Comparison of ENCODE assay signal across 8 mouse cellular contexts in the genomic region with DNA sequence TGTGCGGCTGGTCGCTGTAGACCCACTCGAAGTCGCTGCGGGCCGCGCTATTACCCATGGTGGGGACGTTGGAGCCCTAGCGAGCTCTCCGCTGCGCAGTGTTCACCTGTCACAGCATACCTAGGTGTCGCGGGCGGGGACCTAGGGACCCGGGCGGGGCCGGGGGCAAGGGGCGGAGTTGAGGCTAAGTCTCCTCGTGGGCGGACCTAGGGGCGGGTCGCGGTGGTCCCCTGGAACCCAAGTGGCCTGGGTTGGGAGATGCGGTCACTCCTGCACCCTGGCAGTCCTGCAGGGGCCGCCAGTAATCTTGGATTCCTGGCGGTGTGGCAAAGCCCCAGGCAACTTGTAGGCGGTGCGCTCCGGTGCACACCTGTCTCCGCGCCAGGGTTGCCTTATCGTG. TPM values are rescaled to one million over a fixed set of nuclear protein-coding genes. Genes with fewer than 3 reads are reported as not detected.
DNase-seq lines count a peak whose midpoint lies in the region; ATAC-seq lines count a peak whose summit lies in the region.

A gene (minus strand): TSS at position 131 of the 400 bp plus-strand sequence.

- peaks cover 12 to 14% of the 10 kb centered on the region in 2 experiments for H3K4me1 ChIP-seq in heart, embryonic 14.5 days (ENCODE audit: control insufficient read depth in 2 of 2, insufficient read depth in 2 of 2, low read length in 2 of 2)
- peaks cover 7% of the 10 kb centered on the region; the same call in 1 of the 2 replicates for H3K4me1 ChIP-seq in forebrain, embryonic 13.5 days
- H3K4me1 ChIP-seq in midbrain, embryonic 11.5 days (ENCODE audit: control insufficient read depth, insufficient read depth, low read length), result peaks cover 2% of the 10 kb centered on the region; the same call in 1 of the 2 replicates

- no peak within 1 kb of the TSS for H3K27ac ChIP-seq in heart, embryonic 14.5 days (replicated peaks in 1 of 2; ENCODE audit: control insufficient read depth in 1 of 2, insufficient read depth in 1 of 2, low read depth in 2 of 2, low read length in 2 of 2)
- H3K27ac ChIP-seq in forebrain, embryonic 13.5 days, result no peak within 1 kb of the TSS
- no peak within 1 kb of the TSS for H3K27ac ChIP-seq in midbrain, embryonic 11.5 days (ENCODE audit: low read depth, low read length)

- peak within 1 kb of the TSS; percentile 63 for H3K4me2 ChIP-seq in heart, embryonic 14.5 days (ENCODE audit: low read length)
- H3K4me2 ChIP-seq in forebrain, embryonic 13.5 days, result peak within 1 kb of the TSS; percentile 48
- H3K4me2 ChIP-seq in midbrain, embryonic 11.5 days, result peak within 1 kb of the TSS; percentile 19

- no peak within 1 kb of the TSS for H3K9ac ChIP-seq in heart, embryonic 14.5 days (ENCODE audit: low read length)
- no peak within 1 kb of the TSS for H3K9ac ChIP-seq in forebrain, embryonic 13.5 days
- no peak within 1 kb of the TSS for H3K9ac ChIP-seq in midbrain, embryonic 11.5 days (ENCODE audit: low read length)

- WGBS in heart, embryonic 14.5 days, result under 1% methylated on average over 32 of the region's 32 CpGs
- 1% methylated on average over 32 of the region's 32 CpGs for WGBS in forebrain, embryonic 13.5 days
- WGBS in midbrain, embryonic 11.5 days, result 2% methylated on average over 32 of the region's 32 CpGs

- peak within 1 kb of the TSS in 1 of 2 experiments; percentile 29; a peak in 2 of 4 replicates for H3K4me3 ChIP-seq in heart, embryonic 14.5 days (ENCODE audit: control insufficient read depth in 1 of 2, insufficient read depth in 1 of 2, low read depth in 1 of 2, low read length in 2 of 2)
- peak within 1 kb of the TSS; percentile 24; the same call in 1 of the 2 replicates for H3K4me3 ChIP-seq in forebrain, embryonic 13.5 days
- peak within 1 kb of the TSS; percentile 3; the same call in 1 of the 2 replicates for H3K4me3 ChIP-seq in midbrain, embryonic 11.5 days (ENCODE audit: low read depth, low read length)

- peaks cover 44% of the 10 kb centered on the region for H3K27me3 ChIP-seq in heart, embryonic 14.5 days (ENCODE audit: control insufficient read depth, insufficient read depth, low read length)
- peaks cover 52% of the 10 kb centered on the region for H3K27me3 ChIP-seq in forebrain, embryonic 13.5 days
- peaks cover 25% of the 10 kb centered on the region for H3K27me3 ChIP-seq in midbrain, embryonic 11.5 days (ENCODE audit: control insufficient read depth, insufficient read depth, low read length)

- DNase-seq in heart, adult 8-10 months (ENCODE audit: low spot score), result no peak
- DNase-seq in kidney, postnatal 14 days, result peak; percentile 77
- DNase-seq in midbrain, embryonic 11.5 days (ENCODE audit: low spot score, missing footprints), result no peak
- no peak for DNase-seq in right cerebral cortex, adult 2 months (ENCODE audit: low spot score in 2 of 2)
- DNase-seq in adrenal gland, postnatal 10 days, result no peak
- DNase-seq in layer of hippocampus, postnatal 25 days (ENCODE audit: extremely low spot score in 1 of 2, low spot score in 1 of 2), result no peak

- H3K9me3 ChIP-seq in heart, embryonic 14.5 days (ENCODE audit: control insufficient read depth, low read length), result no peaks in the 10 kb centered on the region
- no peaks in the 10 kb centered on the region for H3K9me3 ChIP-seq in forebrain, embryonic 13.5 days (replicated peaks)
- no peaks in the 10 kb centered on the region for H3K9me3 ChIP-seq in midbrain, embryonic 11.5 days (ENCODE audit: control insufficient read depth, low read length)

- no peaks in the 10 kb centered on the region for H3K36me3 ChIP-seq in heart, embryonic 14.5 days (ENCODE audit: control insufficient read depth, insufficient read depth, low read length)
- no peaks in the 10 kb centered on the region for H3K36me3 ChIP-seq in forebrain, embryonic 13.5 days (ENCODE audit: poor library complexity, severe bottlenecking)
- no peaks in the 10 kb centered on the region for H3K36me3 ChIP-seq in midbrain, embryonic 11.5 days (ENCODE audit: control insufficient read depth, insufficient read depth, low read length)

- no peak for ATAC-seq in heart, embryonic 14.5 days (ENCODE audit: insufficient number of reproducible peaks, insufficient read depth, low FRiP score, low read depth)
- ATAC-seq in forebrain, embryonic 13.5 days, result no peak
- no peak for ATAC-seq in midbrain, embryonic 11.5 days (ENCODE audit: low FRiP score)

RNA-seq across cellular contexts. Expression of the gene that starts here (rescaled TPM):
- 0.72 and 0.93 TPM in 2 replicates for polyA plus RNA-seq in heart, embryonic 14.5 days (2014; fragmentation: Nextera tagmentation; extraction: Ambion mirVana)
- under 1 TPM; 0.25 to 1.00 (median 0.56) TPM for total RNA-seq in heart, adult 8-10 months (2022)
- 2.6 and 3.4 TPM in 2 replicates for polyA plus RNA-seq in forebrain, embryonic 13.5 days (2015; fragmentation: Nextera tagmentation; extraction: Ambion mirVana)
- 1.0 TPM in 2 replicates for polyA plus RNA-seq in midbrain, embryonic 11.5 days (2014; fragmentation: Nextera tagmentation; extraction: Ambion mirVana)
- not detected for total RNA-seq in adrenal gland, postnatal 10 days (2021)
- total RNA-seq in layer of hippocampus, postnatal 25 days (2021), result 1 to 10 TPM; 3.6 to 3.8 TPM
